Mouse (Mus musculus): Measurements from ENCODE around the gene Ap1b1.

Ap1b1 gene

GRCm38 (mm10) chr11:4984799-4985198 lies 1.8 kb upstream of the Ap1b1 start:
- DNase-seq (ENCODE audit: inconsistent ontology term), result no peak

GRCm38 (mm10) chr11:4987487-4987852 lies 846 bp downstream of the Ap1b1 start:
- DNase-seq (ENCODE audit: inconsistent ontology term), result no peak

- no peak for DNase-seq (ENCODE audit: inconsistent ontology term)
These were observed 2.6 kb downstream of the Ap1b1 start for GRCm38 (mm10) chr11:4989187-4989586.

- DNase-seq (ENCODE audit: inconsistent ontology term), result no peak
These were observed 5.8 kb downstream of the Ap1b1 start for GRCm38 (mm10) chr11:4992471-4992870.

- DNase-seq (ENCODE audit: inconsistent ontology term), result no peak
These were observed 9.1 kb downstream of the Ap1b1 start for GRCm38 (mm10) chr11:4995676-4996075.

- no peak for DNase-seq (ENCODE audit: inconsistent ontology term)
These were observed 10.1 kb downstream of the Ap1b1 start for GRCm38 (mm10) chr11:4996621-4997199.

- DNase-seq (ENCODE audit: inconsistent ontology term), result no peak
These were observed 11.7 kb downstream of the Ap1b1 start for GRCm38 (mm10) chr11:4998352-4998751.

- DNase-seq (ENCODE audit: inconsistent ontology term), result no peak
These were observed 12.1 kb downstream of the Ap1b1 start for GRCm38 (mm10) chr11:4998762-4999161.

GRCm38 (mm10) chr11:5000241-5000640 lies 13.6 kb downstream of the Ap1b1 start:
- DNase-seq (ENCODE audit: inconsistent ontology term), result no peak

- DNase-seq (ENCODE audit: inconsistent ontology term), result no peak
These were observed 16.2 kb downstream of the Ap1b1 start for GRCm38 (mm10) chr11:5002826-5003225.

- DNase-seq (ENCODE audit: inconsistent ontology term), result no peak
These were observed 18.9 kb downstream of the Ap1b1 start for GRCm38 (mm10) chr11:5005528-5005927.

- DNase-seq (ENCODE audit: inconsistent ontology term), result no peak
These were observed 20.6 kb downstream of the Ap1b1 start for GRCm38 (mm10) chr11:5007186-5007585.

GRCm38 (mm10) chr11:5008867-5009266 lies 22.2 kb downstream of the Ap1b1 start:
- DNase-seq (ENCODE audit: inconsistent ontology term), result no peak

GRCm38 (mm10) chr11:5009354-5010074 lies 22.9 kb downstream of the Ap1b1 start:
- peak; percentile 54 for DNase-seq (ENCODE audit: inconsistent ontology term)

- DNase-seq (ENCODE audit: inconsistent ontology term), result no peak
These were observed 23.6 kb downstream of the Ap1b1 start for GRCm38 (mm10) chr11:5010205-5010604.

- DNase-seq (ENCODE audit: inconsistent ontology term), result no peak
These were observed 24.9 kb downstream of the Ap1b1 start for GRCm38 (mm10) chr11:5011480-5011879.

- peak; percentile 18 for DNase-seq (ENCODE audit: inconsistent ontology term)
These were observed 25.6 kb downstream of the Ap1b1 start for GRCm38 (mm10) chr11:5012213-5012715.

GRCm38 (mm10) chr11:5015720-5016119 lies 29.1 kb downstream of the Ap1b1 start:
- DNase-seq (ENCODE audit: inconsistent ontology term), result peak; percentile 79

- peak; percentile 76 for DNase-seq (ENCODE audit: inconsistent ontology term)
These were observed 29.7 kb downstream of the Ap1b1 start for GRCm38 (mm10) chr11:5016286-5016685.

GRCm38 (mm10) chr11:5017506-5017905 lies 30.9 kb downstream of the Ap1b1 start:
- no peak for DNase-seq (ENCODE audit: inconsistent ontology term)

- no peak for DNase-seq (ENCODE audit: inconsistent ontology term)
These were observed 38.5 kb downstream of the Ap1b1 start for GRCm38 (mm10) chr11:5025108-5025507.

GRCm38 (mm10) chr11:5028228-5028627 lies 41.6 kb downstream of the Ap1b1 start:
- DNase-seq (ENCODE audit: inconsistent ontology term), result no peak

- no peak for DNase-seq (ENCODE audit: inconsistent ontology term)
These were observed 46.1 kb downstream of the Ap1b1 start for GRCm38 (mm10) chr11:5032706-5033105.
